Mouse (Mus musculus) forebrain, embryonic 16.5 days (tissue): ENCODE measurements around the gene Sema3a. TPM values are rescaled to one million over a fixed set of nuclear protein-coding genes. Genes with fewer than 3 reads are reported as not detected.
A peak's percentile ranks its signal among the peaks of the same experiment; 100 is the strongest.

Experiments used
- ATAC-seq: fragments of 200-750 bp; cut with Nextera tagmentation; 2 replicates; pipeline ENCODE4 v1.8.0; 2017; ENCODE audit warnings: mild to moderate bottlenecking, moderate library complexity
- H3K27ac ChIP-seq: fragments of 300-500 bp; sonication (generic); 2 replicates; pipeline ENCODE4 v1.5.1; 2014; ENCODE audit warnings: low read length, control low read depth
- H3K27me3 ChIP-seq: fragments of 300-500 bp; sonication (generic); replicated peaks from 2 replicates; pipeline ENCODE4 v1.6.1; 2014; ENCODE audit warnings: low read length; ENCODE audit not compliant: control insufficient read depth, insufficient read depth
- H3K36me3 ChIP-seq: fragments of 300-500 bp; sonication (generic); 2 replicates; pipeline ENCODE4 v1.6.1; 2014; ENCODE audit not compliant: control insufficient read depth, insufficient read depth
- H3K4me1 ChIP-seq: fragments of 300-500 bp; sonication (generic); replicated peaks from 2 replicates; pipeline ENCODE4 v1.6.1; 2014; ENCODE audit warnings: low read length; ENCODE audit not compliant: control insufficient read depth, insufficient read depth
- H3K4me2 ChIP-seq: fragments of 300-500 bp; sonication (generic); 2 replicates; pipeline ENCODE4 v1.6.1; 2014; ENCODE audit warnings: mild to moderate bottlenecking, low read length, control low read depth
- H3K4me3 ChIP-seq: fragments of 300-500 bp; sonication (generic); replicated peaks from 2 replicates; pipeline ENCODE4 v1.5.1; 2014; ENCODE audit warnings: mild to moderate bottlenecking, low read length, control low read depth
- H3K9ac ChIP-seq: fragments of 300-500 bp; sonication (generic); replicated peaks from 2 replicates; pipeline ENCODE4 v1.6.1; 2014; ENCODE audit warnings: low read depth, low read length, control low read depth
- H3K9me3 ChIP-seq: fragments of 300-500 bp; sonication (generic); 2 replicates; pipeline ENCODE4 v1.6.1; 2016; ENCODE audit warnings: low read length; ENCODE audit not compliant: control insufficient read depth
- WGBS: fragments of 180-500 bp; shearing (Covaris S2); extraction: QIAGEN DNeasy Blood & Tissue Kit; methylation state at CpG from one replicate; pipeline ENCODE4 v1.1.7; 2014; 5-methylcytosine and 5-hydroxymethylcytosine counted together
- polyA plus RNA-seq: library from polyadenylated mRNA; unstranded; fragments of >200 nt; fragmentation: Nextera tagmentation; extraction: Ambion mirVana; gene quantifications from 2 replicates; pipeline ENCODE4 v1.2.1, GENCODE M21; 2015

The Sema3a gene
- polyA plus RNA-seq, 1 experiment from 2014 or later, result 22.1 TPM

GRCm38 (mm10) chr5:13428702-13429101 lies 303.5 kb downstream of the Sema3a start:
- peak; percentile 70 for ATAC-seq
- Histone ChIP-seq H3K36me3 (no peaks in the 10 kb centered on the region), H3K4me2 (no peak overlapping the region), H3K27ac (no peak overlapping the region), H3K9ac (no peak overlapping the region), H3K4me1 (peaks cover 2% of the 10 kb centered on the region; the same call in 1 of the 2 replicates), H3K4me3 (no peak overlapping the region), H3K9me3 (no peaks in the 10 kb centered on the region), H3K27me3 (no peaks in the 10 kb centered on the region)
- WGBS, result 17% methylated on average over 1 of the region's 1 CpGs

DNA sequence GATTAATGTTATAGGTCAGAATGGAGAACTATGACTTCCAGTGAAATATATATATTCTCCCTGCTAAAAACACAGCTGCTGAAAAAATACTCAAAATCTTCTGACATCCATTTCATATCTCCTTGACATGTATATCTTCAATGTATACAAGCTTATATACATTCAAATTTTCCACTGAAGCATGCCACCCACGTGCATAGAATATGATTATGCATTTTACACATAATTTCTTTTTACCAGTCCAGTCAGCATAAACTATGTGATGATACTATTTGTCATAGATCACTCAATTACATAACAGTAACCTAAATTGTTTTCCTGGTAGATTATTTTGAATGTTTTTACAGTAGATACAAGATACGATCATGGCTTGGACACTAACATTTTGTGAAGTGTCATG lies 306.6 kb downstream of the Sema3a start:
- WGBS, result 90% methylated on average over 2 of the region's 2 CpGs
- no peaks in the 10 kb centered on the region for H3K36me3 ChIP-seq
- no peak overlapping the region for H3K4me3 ChIP-seq
- no peak overlapping the region for H3K4me2 ChIP-seq
- no peak overlapping the region for H3K9ac ChIP-seq
- ATAC-seq, result no peak
- no peaks in the 10 kb centered on the region for H3K9me3 ChIP-seq
- H3K27ac ChIP-seq, result no peak overlapping the region
- H3K4me1 ChIP-seq, result peaks cover 2% of the 10 kb centered on the region; the same call in 1 of the 2 replicates
- H3K27me3 ChIP-seq, result no peaks in the 10 kb centered on the region

- Histone ChIP-seq H3K9me3 (no peaks in the 10 kb centered on the region), H3K4me2 (no peak overlapping the region), H3K36me3 (no peaks in the 10 kb centered on the region), H3K27me3 (no peaks in the 10 kb centered on the region), H3K27ac (no peak overlapping the region), H3K4me3 (no peak overlapping the region), H3K9ac (no peak overlapping the region), H3K4me1 (peaks cover 2% of the 10 kb centered on the region; the same call in 1 of the 2 replicates)
- WGBS, result 70% methylated on average over 3 of the region's 3 CpGs
- ATAC-seq, result no peak
Observed at GRCm38 (mm10) chr5:13432574-13432973, 307.4 kb downstream of the Sema3a start.

DNA sequence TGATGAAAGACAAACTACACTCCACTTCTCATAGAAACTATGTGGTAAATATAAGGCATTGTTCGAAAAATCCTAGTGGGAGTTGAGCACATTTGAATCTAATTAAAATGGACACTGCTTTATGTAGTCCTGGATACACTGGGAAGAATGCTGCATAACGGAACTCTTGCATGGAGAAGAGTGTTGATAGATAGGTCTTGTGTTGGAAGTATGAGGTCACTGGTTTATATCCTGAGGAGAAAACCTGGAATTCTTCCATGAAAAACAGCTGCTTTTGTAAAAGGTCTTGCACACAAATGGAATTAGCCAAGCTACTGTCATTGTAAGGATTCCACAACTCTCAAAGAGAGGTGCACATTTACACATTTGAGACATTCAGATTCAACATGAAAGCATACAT lies 308.1 kb downstream of the Sema3a start:
- Histone ChIP-seq H3K9me3 (no peaks in the 10 kb centered on the region), H3K27me3 (no peaks in the 10 kb centered on the region), H3K4me3 (no peak overlapping the region), H3K27ac (no peak overlapping the region), H3K36me3 (no peaks in the 10 kb centered on the region), H3K9ac (no peak overlapping the region), H3K4me2 (no peak overlapping the region), H3K4me1 (peaks cover 1% of the 10 kb centered on the region; the same call in 1 of the 2 replicates)
- 55% methylated on average over 2 of the region's 2 CpGs for WGBS
- ATAC-seq, result no peak

GRCm38 (mm10) chr5:13441112-13441511 lies 315.9 kb downstream of the Sema3a start:
- Histone ChIP-seq H3K9me3 (no peaks in the 10 kb centered on the region), H3K36me3 (no peaks in the 10 kb centered on the region), H3K4me1 (peaks cover 2% of the 10 kb centered on the region; the same call in 1 of the 2 replicates), H3K27me3 (no peaks in the 10 kb centered on the region), H3K4me3 (no peak overlapping the region), H3K4me2 (no peak overlapping the region), H3K9ac (no peak overlapping the region), H3K27ac (no peak overlapping the region)
- peak; percentile 52; the same call in 1 of the 2 replicates for ATAC-seq

GRCm38 (mm10) chr5:13460182-13461001 lies 335.2 kb downstream of the Sema3a start:
- Histone ChIP-seq H3K27me3 (no peaks in the 10 kb centered on the region), H3K4me2 (no peak overlapping the region), H3K4me3 (no peak overlapping the region), H3K9ac (no peak overlapping the region), H3K27ac (no peak overlapping the region), H3K9me3 (no peaks in the 10 kb centered on the region), H3K4me1 (no peaks in the 10 kb centered on the region), H3K36me3 (0 out of 2 replicates have a peak, but pooled peaks cover 3% of the 10 kb centered on the region)
- ATAC-seq, result 0 out of 2 replicates have a peak, but pooled peaks have one; percentile 20
- WGBS, result 83% methylated on average over 1 of the region's 1 CpGs

GRCm38 (mm10) chr5:13468856-13469255 lies 343.6 kb downstream of the Sema3a start:
- no peaks in the 10 kb centered on the region for H3K36me3 ChIP-seq
- no peak overlapping the region for H3K9ac ChIP-seq
- no peak for ATAC-seq
- H3K4me1 ChIP-seq, result peaks cover 15% of the 10 kb centered on the region
- WGBS, result 36% methylated on average over 7 of the region's 7 CpGs
- peak overlapping the region; percentile 28 for H3K4me2 ChIP-seq
- H3K27me3 ChIP-seq, result no peaks in the 10 kb centered on the region
- H3K27ac ChIP-seq, result no peak overlapping the region
- H3K4me3 ChIP-seq, result no peak overlapping the region
- H3K9me3 ChIP-seq, result no peaks in the 10 kb centered on the region

DNA sequence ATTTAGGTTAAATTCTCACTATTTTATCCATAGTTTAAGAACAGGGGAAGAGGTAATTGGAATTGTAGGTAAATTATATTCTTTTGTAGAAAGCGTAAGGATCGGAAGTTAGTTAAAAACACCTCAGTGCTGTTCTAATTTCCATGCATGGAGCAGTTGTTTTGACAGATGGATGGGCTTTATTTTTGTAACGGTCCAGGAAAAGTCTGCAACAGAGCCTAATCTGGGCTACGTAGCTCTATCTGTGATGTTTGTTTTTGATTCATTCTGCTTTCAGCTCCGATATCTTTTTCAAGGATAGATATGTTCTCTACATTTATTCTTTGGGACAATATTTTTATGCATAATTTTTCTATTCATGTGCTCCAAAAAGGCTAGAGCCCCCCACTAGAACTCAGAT lies 344.2 kb downstream of the Sema3a start:
- no peaks in the 10 kb centered on the region for H3K9me3 ChIP-seq
- H3K4me2 ChIP-seq, result peak overlapping the region; percentile 26; the same call in 1 of the 2 replicates
- ATAC-seq, result no peak
- no peaks in the 10 kb centered on the region for H3K36me3 ChIP-seq
- peaks cover 15% of the 10 kb centered on the region for H3K4me1 ChIP-seq
- H3K4me3 ChIP-seq, result no peak overlapping the region
- no peaks in the 10 kb centered on the region for H3K27me3 ChIP-seq
- H3K9ac ChIP-seq, result no peak overlapping the region
- 38% methylated on average over 5 of the region's 5 CpGs for WGBS
- peak overlapping the region; percentile 57 for H3K27ac ChIP-seq

DNA sequence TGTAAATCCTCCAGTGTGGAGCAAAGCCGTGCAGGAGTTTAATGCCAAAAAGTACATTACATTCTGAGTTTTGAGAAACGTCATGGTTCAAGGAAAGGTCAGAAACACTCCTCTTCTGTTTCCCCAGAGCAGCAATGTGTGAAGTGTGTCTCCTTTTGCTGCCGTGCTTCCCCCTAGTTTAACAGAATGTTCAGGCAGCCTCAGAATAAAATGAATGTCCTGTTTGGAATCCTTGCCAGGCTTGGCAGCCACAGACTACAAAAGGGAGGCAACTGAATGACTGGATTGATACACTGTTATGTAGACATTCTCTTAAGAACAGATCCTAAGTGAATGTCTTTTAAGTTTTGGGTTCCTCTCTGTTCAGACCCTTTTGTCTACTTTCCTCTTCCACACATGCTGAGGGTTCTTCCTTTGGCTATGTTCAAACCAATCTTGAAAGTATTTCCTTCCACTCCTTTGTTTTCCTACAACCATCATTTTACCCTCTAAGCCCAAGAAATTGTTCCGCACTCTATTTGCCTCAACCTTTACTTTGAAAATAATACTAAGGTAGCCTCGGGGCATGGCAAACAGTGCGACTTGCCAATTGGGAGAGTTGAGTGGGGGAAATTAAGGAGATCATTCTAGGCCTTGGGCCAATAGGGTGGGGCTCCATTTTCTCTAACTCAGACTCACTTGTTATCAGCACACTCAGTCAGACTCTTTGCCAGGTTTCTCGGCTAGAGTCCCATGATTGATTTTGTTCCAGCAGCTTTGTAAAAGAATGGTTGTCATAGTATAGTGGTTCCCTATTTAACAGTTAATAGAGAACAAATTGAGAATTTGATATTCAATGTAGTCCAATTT lies 345.1 kb downstream of the Sema3a start:
- peak overlapping the region; percentile 57 for H3K27ac ChIP-seq

More for the DNA sequence above, 345.1 kb downstream of the Sema3a start:
- peak; percentile 84 for ATAC-seq
- Histone ChIP-seq H3K27me3 (no peaks in the 10 kb centered on the region), H3K9ac (no peak overlapping the region), H3K4me3 (no peak overlapping the region), H3K36me3 (no peaks in the 10 kb centered on the region), H3K4me2 (no peak overlapping the region), H3K4me1 (peaks cover 15% of the 10 kb centered on the region), H3K9me3 (no peaks in the 10 kb centered on the region)
- WGBS, result 20% methylated on average over 7 of the region's 7 CpGs
